Mouse (Mus musculus) gonadal fat pad, adult 2 months (tissue): ENCODE results near the gene Saysd1. TPM values are rescaled to one million over a fixed set of nuclear protein-coding genes. Genes with fewer than 3 reads are reported as not detected.

Source experiments
- DNase-seq: peaks from one replicate; pipeline ENCODE4 v3.0.0-alpha.2; 2012; ENCODE audit warnings: low read depth
- polyA plus RNA-seq: library from polyadenylated mRNA; depleted of rRNA; stranded (reverse); fragments of >200 nt; gene quantifications from 2 replicates; pipeline ENCODE4 v1.2.3, GENCODE M21; 2012

Gene Saysd1
- polyA plus RNA-seq, 1 experiment, result 7.8 TPM

DNA sequence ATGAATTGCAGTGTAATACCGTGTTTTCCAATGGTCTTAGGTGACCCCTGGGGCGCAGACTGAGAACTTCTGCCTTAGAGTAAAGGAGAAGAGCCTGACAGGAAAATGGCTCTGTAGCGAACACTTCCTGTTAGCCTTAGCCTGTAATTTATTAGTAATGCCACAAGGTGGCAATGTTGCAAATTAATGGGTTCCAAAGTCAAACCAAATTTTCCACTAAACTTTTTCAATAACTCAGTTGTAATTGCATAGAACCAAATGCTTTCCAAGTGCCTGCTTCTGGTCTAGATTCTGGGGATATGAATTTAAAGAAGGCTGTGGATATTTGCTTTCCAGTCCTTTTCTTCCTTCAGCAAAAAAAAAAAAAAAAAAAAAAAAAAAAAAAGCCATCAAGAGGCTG, 26.1 kb downstream of the Saysd1 start:
- DNase-seq, result no peak

DNA sequence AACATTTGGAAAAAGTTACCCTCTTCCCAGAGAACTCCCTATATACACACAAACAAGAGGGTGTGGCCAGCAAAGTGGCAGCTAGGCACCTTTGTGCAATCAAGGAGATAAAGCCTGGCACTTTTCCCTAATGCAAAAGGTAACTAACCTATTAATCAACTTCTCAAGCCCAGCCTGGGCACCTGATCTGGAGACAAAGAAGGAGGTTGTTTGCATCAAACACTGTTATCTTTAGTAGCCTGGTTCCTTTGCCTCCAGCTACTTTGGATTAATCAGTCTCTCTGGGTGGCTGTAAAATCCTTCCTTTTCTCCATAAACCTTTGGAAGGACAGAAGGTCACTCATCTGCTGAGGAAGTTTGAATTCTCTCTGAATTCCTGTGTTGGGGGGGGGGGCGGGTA, 27.4 kb downstream of the Saysd1 start:
- no peak for DNase-seq

DNA sequence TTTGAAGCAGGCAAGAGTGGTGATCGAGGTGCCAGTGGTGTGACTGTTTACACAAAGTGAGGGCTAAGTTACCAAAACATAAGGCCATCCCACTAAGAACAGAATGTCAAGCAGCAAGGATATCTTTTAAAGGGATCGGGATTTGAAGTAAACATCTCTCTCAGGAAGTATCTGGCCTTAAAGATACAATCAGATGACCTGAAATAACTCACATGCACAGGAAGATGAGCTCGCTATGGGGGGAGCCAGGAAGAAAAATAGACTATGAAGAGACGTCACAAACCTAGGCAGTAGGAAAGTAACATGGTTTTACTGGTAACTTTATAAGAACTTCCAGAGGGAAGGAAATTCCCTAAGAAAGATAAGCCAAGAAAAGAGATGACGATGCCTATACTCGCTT, 32.1 kb downstream of the Saysd1 start:
- DNase-seq, result no peak

DNA sequence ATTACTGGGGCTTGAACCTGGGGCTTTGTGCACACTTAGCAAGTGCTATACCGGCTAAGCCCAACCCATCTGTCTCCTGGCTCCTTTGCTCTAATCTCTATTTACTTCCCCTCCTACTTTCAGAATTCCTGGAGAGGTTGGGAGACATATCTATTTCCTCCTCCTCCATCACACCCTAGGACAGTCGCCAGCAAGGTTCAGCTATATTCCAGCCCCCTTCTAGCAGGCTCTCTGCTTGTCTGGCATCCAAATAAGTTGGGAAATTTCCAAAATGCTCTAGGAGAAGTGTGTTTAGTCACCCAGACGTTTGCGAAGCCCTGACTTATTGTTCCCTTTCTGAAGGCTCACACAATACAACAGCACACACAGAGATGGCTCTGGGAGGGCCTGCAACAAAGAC, 35.1 kb downstream of the Saysd1 start:
- DNase-seq, result no peak

DNA sequence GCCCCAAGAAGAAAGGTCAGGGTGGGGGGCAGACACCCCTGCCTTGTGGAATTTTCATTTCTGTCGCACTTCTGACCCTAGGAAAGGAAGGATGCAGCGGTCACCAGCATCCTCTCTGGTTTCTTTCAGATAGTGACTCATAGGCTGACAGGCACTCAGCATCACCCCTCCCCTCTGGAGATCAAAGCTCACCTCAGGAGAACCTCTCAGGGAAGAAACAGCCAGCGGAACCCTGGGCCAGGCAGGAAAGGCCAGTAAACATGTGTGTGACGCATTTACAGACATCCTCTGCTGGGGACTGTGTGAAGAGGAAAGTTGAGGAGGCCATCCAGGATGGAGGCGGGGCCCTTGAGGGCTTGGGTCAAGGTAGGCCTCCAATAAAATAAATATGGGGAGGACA, 40.3 kb downstream of the Saysd1 start:
- no peak for DNase-seq

DNA sequence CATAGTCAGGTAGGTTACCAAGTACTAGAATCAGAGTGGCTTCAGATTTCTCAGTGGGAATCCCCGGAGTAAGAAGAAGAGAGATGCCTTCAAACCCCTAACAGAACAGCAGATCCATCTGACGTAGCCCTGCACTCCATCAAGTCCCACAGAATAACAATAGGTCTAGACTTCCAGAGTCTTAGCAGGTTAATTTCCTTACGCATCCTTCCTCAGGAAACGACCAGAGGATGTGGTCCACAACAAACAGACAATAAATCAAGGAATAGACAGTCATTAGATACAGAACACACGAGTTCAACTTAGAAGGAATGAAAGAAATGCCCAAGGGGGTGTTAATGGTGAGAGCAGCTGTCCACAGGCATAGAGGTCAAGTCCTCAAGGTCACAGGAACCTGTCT, 43.4 kb downstream of the Saysd1 start:
- no peak for DNase-seq

DNA sequence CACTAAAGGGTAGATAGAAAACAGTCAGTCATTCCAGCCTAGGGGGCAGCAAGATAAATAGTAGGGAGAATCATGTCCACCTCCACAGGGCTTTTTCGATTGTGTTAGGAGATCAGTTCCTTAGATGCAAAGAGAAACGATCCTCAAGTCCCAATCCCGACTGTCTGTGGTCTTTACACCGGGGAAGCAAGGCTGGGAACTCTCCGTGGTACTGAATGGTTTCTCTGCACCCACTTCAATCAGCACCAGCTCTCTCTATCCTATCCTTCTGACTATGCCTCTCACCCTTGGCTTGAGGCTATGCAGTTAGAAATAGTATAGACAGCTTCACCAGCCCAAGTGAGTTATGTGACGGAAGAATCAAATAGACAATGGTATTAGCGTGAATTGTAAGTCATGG, 44.8 kb downstream of the Saysd1 start:
- DNase-seq, result no peak

DNA sequence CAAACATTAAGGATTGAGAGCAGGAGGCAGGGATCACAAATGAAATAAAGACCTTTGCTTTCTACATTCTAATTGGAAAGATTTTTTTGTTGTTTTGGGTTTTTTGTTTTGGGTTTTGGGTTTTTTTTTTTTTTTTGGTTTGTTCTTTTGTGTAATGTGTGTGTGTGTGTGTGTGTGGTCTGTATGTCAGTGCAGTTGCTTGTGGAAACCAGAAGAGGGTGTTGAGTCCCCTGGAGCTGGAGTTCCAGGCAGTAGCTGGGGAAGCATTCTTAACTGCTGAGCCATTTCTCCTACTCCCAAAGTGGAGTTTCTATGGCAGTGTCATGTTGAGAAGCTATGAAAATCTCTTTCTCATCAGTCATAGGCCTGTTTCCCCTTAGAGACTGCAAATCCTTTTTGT, 54.0 kb downstream of the Saysd1 start:
- DNase-seq, result no peak

DNA sequence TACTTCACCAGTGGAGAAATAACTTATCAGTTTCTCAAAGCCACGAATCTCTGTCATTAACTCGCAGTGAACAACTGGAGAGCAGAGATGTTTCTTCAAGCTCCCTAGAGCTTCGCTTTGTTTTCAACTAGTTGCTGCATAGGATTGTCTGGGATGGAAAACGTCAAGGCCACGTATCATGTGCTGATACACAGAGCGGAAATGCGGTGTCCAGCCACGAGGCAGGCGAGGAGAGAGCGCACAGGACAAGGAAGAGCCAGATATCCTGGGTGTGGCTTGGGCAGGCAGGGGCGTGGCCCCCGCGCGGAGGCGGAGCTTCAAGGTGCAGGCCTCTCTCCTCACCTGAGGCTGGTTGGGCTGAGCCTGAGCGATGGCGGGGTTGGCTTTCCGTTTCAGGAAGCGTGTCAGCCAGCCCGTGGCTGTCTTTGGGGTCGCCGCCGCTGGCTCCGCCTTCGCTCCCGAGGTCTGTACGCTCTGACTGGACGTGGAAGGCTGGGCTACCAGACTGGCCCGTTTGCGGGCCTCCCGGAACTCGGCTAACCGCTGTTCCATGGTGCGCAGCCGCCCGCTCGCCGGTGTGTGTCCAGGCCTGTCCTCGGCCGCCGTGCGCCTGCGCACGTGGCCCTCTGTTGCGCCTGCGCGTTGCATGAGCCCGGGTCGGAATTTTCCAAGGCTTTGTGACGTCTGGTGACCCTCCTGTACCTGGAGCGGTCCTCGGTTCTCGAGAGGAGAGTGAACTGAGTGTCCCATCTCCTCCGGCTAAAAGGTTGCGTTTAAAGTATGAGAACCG, 55.6 kb downstream of the Saysd1 start:
- peak; percentile 75 for DNase-seq

DNA sequence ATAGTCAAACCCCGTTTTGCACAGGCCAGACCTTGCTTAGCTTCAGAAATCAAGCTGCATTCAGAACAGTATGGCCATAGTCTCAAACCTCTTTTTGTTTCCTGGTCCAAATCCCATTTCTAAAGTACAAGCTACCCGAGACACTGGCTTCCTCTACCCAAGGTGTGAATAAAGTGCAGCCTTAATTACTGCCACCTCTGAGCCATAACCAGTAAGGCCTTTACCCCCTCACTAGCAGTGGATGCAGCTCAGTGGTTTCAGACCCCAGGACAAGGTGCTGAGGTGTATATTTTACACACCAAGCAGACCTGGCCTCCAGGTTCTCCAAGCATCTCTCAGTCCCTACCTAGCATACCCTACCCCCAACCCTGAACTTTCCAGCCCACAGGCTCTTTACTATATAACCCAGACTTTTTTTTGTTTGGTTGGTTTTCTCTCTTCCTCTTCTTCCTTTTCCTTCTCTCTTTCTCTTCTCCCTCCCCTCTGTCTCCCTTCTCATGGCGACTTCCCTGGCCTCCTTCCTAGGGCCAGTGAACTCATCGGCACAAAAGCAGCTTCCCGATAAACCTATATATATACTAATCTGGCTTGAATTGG, 56.3 kb downstream of the Saysd1 start:
- DNase-seq, result no peak

DNA sequence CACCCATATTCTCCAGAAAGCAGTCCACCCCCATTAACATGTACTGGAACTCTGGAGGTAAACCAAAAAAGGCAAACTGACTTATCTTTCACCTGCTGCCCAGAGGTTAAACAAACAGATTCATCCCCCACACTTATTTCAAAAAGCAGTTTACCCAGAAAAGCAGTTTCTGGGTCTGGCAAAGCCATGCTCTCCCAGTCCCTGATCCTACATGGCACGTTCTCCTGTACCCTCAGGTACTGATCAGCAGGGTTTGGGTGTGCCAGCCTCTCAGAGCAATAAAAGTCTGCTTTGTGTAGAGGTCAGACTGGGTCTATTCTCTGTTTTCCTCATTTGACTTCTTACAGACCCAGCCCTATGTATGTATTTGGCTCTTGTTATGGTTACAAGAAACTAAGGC, 57.2 kb downstream of the Saysd1 start:
- no peak for DNase-seq

DNA sequence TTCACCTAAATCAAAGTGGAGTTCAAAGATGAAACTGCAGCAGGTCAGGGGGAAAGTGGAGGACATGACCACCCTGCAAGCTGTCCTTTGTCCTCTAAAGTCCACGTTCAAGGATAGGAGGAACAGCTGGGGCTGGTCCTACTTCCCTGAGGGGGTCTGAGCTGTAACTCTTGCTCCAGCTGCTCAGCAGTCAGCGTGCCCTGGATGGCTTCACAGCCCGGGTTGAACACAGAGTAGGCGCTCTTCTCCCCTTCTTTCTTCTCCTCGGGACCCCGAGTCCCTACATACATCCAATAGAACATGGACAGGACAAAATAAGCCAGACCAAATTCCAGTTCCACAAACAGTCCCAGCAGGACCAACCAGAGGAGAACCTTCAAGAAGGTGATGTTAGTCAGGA, 61.2 kb downstream of the Saysd1 start:
- no peak for DNase-seq

DNA sequence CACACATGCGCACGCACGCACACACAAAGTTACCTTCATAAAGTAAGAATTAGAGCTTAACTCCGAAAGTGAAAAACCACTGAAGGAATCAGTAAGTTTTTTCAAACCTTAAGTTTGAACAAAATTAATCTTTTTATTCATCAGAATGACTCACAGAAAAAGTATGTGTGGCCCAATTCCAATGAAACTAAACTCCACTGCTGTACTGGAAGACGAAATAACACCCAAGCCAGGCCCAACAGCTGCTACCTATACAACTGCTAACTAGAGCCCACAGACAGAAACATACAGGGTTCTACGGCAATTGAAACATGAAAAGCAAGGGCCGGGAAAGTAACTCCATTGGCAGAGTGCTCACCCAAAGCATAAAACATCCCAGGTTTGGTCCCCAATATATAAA, 62.8 kb downstream of the Saysd1 start:
- no peak for DNase-seq

DNA sequence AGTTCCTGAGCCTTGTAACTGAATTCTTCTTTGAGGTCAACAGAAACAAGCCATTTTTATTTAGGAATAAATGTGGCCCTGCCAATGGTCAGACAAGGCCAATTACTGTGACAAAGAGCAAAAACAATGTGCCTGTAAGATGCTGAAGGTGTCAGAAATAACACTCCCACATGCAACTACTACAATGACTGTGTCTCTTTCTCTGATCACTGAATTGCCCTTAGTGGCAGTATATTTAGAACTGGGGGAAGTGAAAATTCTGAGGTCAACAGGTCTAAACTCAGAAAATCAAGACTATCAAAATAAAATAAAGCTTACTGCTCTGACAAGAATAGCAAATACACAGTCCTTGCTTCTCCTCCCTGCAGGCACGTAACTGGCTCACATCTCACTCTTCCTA, 63.6 kb downstream of the Saysd1 start:
- DNase-seq, result no peak

DNA sequence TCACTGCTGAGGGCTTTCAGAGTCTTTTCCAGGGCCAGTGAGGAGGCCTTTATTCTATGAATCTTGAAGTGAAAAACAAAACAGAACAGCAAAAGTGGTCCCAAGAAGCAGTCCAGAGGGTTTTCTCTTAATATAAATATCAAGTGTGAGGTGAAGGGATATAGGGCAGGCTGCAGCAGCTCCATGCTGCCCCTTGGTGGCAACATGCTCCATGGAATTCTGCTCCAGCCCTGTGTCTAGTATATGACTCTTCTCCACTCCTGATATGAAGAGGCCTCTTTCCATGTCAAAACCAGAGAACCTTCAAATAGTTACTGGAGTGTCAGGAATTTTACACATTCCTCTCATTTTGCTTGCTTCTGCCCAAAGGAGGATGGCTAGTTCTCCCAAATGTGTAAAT, 67.7 kb downstream of the Saysd1 start:
- no peak for DNase-seq

DNA sequence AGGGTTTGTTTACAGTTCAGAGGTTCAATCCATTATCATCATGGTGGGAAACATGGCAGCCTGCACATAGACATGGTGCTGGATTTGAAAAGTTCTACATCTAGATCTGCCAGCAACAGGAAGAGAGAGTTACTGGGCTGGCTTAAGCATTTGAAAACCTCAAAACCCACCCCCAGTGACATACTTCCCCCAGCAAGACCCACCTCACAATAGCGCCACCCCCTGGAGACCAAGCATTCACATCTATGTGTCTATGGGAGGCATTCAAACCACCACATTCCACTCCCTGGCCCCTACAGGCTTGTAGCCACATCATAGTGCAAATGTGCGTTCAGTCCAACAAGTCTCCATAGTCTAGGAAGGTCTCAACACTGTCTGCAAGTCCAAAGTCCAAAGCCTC, 70.0 kb downstream of the Saysd1 start:
- DNase-seq, result no peak

DNA sequence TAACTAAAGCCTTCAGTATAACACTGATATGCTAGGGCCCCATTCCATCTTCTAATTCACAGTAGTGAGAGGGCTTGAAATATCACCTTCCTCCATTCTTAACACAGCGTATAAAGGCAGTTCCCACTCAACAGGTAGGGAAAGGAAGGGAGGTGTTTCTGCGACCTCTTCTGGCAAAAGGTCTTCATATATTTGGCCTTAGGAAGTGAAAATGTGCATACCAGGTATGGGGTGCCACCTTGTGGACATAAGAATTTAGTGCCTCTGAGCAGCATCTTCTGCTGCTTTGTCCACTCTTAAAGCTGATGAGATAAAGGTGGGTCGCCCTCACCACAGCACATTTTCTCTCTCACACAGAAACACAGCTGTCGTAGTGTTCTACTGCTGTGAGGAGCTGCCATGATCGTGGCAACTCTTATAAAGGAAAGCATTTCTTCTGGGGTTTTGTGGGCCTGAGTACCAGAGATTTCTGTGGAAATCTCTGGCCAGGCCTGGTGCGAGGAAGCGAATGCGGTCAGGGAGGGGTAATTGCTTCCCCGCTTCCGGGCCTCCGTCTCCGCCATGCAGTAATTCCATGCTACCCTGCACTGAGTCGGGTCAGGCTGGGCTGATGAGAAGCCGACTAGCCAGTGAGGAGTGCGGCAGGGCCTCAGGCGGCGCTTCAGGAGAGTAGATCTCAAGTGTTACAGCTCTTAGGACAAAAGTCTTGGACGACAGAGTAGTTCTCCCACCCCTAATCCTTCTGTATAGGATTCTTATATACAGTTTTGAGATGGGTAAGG, 70.8 kb downstream of the Saysd1 start:
- DNase-seq, result no peak

DNA sequence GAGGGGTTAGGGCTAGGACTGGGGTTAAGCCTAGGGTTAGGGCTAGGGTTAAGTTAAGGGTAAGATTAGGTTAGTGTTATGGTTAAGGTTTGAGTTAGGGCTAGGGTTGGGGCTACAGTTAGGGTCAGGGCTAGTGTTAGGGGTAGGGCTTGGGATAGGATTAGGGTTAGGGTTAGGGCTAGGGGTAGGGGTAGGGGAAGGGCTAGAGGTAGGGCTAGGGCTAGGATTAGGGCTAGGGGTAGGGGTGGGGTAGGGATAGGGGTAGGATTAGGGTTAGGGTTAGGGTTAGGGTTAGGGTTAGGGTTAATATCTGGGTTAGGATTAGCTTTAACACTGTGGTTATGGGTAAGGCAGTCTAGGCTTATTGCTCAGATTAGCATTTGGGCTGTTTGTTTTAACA, 73.6 kb downstream of the Saysd1 start:
- no peak for DNase-seq

DNA sequence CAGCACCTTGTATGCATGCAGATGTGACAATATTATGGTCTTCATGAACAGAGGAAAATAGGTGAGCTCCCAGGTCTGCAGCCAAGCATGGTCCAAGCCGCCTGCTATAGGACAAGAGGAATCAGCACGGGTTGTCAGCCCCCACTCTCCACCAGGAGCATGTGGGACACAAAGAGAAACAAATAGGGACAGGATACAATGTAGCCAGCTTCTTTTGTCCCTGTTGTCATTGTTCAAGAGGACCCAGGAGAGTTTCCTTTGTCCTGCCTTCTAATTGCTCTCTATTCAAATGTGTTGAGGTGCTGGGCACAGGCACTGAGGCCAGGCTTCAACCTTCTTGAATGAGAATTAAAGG, 89.9 kb downstream of the Saysd1 start:
- no peak for DNase-seq

DNA sequence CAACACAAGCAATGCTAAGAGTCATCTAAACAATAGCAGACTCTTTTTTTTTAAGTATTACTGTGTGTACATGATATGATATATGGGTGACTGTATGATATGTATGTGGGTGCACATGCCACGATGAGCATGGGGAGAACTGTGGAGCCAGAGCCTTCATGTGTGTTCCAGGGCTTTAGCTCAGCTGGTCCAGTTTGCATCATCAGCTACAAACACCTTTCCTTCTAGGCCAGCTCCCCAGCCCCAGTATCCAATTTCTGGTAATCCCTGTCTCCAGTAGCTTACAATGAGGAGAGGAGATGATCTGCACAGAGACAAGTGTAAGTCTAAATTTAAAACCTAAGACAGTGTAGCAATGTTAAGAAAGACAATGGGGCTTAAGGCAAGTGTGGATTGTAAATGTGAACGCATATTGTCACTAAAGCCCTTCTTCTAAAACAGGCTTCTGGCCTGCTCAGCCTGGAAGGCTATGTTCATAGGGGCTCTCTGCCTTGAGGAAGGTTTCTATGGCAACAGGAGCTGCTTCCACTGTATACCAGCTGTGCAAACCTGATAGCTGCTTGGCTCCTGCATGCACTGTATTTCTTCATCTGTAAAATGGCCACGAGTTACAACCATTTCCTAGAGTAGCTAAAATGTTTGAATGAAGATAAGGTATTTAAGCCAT, 90.4 kb downstream of the Saysd1 start:
- no peak for DNase-seq

DNA sequence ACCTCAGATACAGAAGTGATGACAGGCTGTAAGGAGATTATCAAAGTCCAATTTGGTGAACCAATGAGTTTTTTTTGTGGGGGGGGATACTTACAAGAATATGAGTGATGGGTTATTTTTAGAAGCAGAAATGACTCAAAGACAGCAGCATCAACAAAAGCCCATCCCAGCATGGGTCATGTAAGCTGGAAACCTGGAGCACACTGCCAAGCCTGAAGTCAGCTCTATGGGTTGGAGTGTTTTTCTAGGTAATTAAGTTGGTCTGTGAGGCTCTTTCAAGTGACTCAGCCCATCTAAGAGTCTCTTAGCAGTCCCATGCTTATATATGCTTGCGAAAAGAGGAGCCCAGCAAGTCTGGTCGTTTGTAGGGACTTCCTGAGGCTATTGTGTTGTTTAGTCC, 91.0 kb downstream of the Saysd1 start:
- DNase-seq, result no peak

DNA sequence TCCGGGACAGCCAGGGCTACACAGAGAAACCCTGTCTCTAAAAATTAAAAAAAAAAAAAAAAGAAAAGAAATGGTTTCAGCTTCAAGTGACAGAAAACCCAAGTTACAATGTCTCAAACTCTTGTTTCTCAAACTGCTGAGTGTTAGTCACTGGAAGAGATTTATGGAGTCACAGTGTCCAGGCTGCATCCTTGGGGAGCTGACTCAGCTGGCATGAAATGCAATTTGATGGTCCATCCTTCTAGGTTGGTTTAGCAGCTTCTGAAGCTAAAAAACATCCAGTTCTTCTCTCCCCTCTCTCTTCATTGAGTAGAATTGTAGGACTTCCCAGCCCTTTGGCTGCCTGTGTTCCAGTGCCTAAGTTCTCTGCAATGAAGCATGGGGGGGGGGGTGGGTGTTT, 94.3 kb downstream of the Saysd1 start:
- DNase-seq, result no peak

DNA sequence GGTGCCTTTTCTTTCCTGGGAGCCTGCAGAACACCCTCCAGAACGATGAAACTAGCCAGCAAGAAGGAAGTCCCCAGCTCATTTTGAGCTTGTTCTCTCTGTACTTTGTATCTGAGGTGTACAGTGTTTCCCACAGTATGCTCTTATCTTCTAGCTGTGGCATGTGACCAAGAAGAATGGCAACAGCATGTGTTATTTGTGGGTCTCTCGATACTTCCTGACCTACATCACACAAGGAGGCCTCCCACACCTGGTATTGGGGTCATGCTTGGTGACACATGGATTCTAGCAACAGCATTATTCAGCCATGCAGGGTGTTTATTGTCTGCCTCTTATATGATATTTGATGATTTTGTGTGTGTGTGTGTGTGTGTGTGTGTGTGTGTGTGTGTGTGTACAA, 96.5 kb downstream of the Saysd1 start:
- DNase-seq, result no peak
